Mouse (Mus musculus): ENCODE measurements around the gene March8.

GRCm38 (mm10) chr6:116349997-116350396 lies 12.2 kb downstream of the March8 start:
- TF ChIP-seq POLR2A (IDR thresholded peaks at IDR 0.05; ENCODE audit: insufficient read length, low read depth) (no peak), MYOD1 (IDR thresholded peaks at IDR 0.05; ENCODE audit: control insufficient read depth in 1 of 3, insufficient read length in 2 of 3, low read depth in 2 of 3) (no peak), USF1 (IDR thresholded peaks at IDR 0.05; ENCODE audit: low read depth) (no peak), MAX (IDR thresholded peaks at IDR 0.05; ENCODE audit: low read depth) (no peak), POLR2AphosphoS2 (IDR thresholded peaks at IDR 0.05; ENCODE audit: insufficient read length, low read depth) (no peak), SRF (IDR thresholded peaks at IDR 0.05; ENCODE audit: control insufficient read depth, insufficient read length, low read depth) (no peak), TCF3 (IDR thresholded peaks at IDR 0.05; ENCODE audit: insufficient read length, low read depth) (no peak), CEBPB (IDR thresholded peaks at IDR 0.05; ENCODE audit: insufficient read depth, poor library complexity, severe bottlenecking) (no peak), E2F4 (IDR thresholded peaks at IDR 0.05; ENCODE audit: insufficient read depth) (no peak)

Measured in myocyte (in vitro differentiated cells).